Mouse (Mus musculus): ENCODE results near the gene Gm45618.
A peak's percentile ranks its signal among the peaks of the same experiment; 100 is the strongest.

Gm45618 gene

GRCm38 (mm10) chr7:142093696-142094240 is 26.8 kb downstream of the Gm45618 start:
- no peak for DNase-seq

DNA sequence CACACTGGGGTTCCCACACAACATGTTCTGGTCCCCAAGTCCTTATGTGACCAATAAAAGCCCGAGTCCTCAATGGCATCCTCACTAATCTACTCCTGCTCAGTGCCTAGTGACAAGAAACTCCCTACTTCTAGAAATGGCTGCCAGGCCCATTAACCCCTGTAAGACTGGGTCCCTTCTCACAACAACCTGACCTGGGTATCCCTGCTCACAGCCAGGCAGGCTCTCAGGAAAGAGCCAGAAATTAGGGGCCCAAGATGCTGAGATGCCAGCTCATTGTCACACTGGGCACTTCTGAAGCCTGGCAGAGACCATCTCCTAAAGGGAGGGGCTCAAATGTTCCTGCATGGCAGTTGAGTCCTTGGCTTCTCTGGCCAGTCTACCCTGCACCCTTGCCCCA is 27.5 kb downstream of the Gm45618 start:
- no peak for DNase-seq

GRCm38 (mm10) chr7:142091848-142092247 is 28.7 kb downstream of the Gm45618 start:
- no peak for DNase-seq

GRCm38 (mm10) chr7:142089648-142090447 is 30.7 kb downstream of the Gm45618 start:
- DNase-seq = no peak

DNA sequence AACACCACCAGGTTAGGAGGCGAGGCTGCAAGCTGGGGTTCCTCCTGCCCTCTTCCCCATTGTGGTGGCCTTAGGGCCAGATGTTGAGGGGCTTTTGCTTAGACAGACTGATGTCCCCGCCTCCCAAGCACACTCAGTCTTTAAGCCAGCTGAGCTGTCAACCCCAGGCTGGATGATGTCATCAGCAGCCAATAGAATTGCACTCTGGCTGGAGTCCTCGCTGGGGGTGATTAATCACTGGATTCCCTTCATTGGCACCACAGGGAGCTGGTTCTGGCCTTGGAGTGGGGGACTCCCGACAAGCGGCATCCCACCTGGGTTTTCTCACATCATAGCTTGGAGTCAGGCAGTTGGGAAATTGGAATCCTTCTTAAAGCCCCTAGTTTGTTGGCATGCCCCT is 31.6 kb downstream of the Gm45618 start:
- DNase-seq = no peak

GRCm38 (mm10) chr7:142087069-142087652 is 33.4 kb downstream of the Gm45618 start:
- no peak for DNase-seq

DNA sequence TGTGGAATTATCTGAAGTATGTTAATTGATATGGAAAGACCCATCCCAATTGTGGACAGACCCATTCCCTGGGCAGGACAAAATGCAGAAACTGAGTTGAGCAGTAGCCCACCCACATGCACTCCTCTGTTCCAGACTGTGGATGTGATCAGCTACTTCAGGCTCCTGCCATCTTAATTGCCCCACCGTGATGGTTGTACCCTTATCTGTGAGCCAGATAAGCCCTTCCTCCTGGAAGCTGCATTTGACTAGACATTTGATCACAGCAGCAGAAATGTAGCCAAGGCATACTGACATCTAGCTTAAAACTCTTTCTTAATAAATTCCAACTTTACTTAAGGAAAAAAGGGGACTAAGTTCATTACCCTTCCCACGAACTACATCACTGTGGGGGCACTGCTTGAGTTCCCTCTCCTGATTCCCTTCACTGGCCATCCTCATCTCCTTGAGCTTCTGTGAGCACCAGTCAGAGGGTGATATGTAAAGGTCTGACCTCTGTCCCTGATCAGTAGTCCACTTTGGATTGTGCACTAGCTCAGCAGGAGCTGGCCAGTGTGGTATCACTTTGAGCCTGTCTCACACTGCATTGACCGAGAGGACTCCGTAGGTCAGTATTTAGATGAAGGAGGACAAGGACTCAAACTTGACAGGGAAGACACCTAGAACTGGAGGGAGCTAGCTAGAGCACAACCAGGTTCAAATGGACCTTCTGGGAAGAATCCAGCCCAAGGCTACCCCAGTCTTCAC is 34.2 kb downstream of the Gm45618 start:
- no peak for DNase-seq

DNA sequence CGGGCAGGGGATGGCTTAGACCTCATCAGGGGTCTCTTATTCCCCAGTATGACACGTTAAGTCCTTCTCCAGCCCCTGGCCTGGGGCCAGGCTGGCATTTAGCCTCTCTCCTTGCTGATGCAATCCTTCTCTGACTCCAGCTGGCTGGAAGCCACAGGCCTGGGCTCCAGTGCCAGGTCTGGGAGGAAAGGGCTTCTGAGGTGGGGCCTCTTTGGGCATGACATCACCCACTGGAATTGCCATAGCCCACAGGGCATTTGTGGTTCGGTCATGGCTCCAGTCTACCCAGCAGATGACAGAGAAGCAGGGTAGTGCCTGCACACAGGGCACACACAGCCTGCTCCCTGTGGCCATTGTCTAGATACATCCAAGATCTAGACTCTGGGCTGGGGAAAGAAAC is 35.7 kb downstream of the Gm45618 start:
- DNase-seq = no peak

GRCm38 (mm10) chr7:142084395-142084794 is 36.1 kb downstream of the Gm45618 start:
- no peak for DNase-seq

DNA sequence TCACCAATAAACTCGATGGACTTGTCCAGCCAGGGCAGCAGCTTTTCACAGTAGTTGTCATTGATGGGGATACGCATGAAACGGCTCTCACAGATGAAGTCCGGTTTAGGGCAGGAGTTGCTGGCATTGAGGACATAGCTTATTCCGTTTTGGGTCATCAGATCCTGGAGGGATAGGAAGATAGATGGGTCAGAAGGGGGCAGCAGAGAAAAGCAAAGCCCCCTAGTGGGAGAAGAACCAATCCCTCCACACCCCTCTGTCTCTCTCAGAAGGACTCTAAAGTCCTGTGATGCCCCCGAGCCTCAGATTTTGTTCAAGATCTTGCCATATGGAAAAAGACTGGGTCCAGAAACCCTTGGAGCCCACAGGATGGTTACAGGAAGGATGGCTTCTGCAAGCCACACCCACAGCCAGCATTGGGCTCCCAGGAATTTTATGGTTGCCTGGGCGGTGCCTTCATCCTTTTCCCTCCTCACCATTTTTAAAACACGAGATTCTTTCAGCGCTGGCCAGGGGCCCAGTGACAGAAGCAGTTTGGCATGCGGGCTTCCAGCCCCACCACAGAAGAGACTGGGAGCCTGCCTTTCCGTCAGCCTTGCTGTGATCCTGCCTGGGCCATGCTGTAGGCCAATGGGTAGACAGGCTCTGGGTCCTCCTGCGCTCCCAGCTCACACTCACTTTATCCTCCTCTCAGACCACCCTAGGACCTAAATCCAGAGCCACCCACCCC is 36.8 kb downstream of the Gm45618 start:
- DNase-seq = no peak

DNA sequence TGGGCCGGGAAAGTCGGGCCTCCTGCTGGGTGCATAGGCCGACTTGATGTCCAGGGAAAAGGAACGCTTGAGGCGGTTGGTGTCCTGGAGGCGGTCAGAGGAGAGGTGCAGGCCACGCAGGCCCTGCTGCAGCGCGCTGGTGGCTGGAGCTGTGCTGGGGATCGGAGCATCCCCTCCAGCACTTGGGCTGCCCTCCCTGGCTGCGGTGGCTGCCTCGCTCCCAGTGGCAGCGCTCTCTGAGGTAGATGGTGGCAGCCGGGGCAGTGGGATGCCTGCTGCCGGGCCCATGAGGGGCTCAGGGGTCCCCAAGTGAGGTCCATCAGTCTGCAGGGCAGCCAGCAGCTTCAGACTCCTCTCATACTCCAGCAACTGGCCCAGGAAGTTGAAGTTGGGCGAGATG is 37.9 kb downstream of the Gm45618 start:
- DNase-seq = no peak

DNA sequence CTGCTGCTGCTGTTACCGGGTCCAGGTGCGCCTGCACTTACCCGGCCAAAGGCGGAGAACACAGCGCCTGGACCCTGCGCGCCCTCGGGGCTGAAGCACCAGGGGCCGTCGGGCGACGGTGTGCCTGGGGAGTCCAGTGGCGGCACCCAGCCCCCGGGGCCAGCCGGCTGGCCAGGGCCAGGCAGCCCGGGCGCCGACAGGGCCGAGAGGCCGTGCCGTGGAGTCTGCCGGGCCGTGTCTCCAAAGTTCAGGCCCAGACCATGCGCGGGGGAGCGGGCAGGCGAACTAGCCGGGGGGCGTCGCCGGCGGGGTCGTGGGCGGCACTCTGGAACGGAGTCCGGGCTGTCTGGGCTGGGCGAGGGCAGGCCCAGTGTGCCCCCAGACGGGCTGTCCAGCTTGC is 38.4 kb downstream of the Gm45618 start:
- DNase-seq = no peak

DNA sequence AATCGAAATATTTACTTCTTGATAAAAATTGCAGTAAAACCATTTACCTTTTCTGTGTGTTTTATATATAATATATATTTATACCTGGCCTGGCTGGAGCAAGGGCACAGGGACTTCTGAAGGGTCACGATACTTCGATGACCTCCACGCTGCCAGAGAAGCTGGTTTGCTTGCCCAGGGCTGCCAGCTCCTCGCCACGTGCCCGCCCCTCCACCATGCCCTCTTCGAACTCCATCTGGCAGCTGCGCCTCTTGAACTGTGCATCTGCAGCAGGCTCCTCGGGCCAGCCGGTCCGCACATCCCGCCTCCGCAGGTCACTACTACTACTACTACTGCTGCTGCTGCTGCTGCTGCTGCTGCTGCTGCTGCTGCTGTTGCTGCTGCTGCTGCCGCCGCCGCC is 38.8 kb downstream of the Gm45618 start:
- DNase-seq = no peak

GRCm38 (mm10) chr7:142080876-142081275 is 39.7 kb downstream of the Gm45618 start:
- DNase-seq = no peak

GRCm38 (mm10) chr7:142079365-142079764 is 41.2 kb downstream of the Gm45618 start:
- DNase-seq = no peak

DNA sequence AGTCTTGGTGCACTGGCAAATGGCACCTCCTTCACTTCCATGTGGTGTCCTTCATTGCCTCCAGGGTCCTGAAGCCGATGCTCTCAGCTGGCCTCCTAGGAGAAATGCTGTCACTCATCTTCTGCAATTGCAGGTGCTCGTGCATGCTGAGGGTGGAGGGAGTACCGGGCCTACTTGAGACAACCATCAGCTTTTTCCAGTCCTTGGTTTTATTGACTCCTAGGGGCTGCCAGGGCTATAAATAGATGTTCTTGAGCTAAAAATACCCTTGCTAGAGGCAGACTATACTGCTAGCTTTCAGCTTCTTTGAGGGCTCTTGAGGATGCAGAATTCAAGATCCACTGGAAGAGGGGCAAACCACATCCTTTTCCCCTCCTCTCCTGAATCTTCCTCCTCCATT is 43.4 kb downstream of the Gm45618 start:
- DNase-seq = no peak

DNA sequence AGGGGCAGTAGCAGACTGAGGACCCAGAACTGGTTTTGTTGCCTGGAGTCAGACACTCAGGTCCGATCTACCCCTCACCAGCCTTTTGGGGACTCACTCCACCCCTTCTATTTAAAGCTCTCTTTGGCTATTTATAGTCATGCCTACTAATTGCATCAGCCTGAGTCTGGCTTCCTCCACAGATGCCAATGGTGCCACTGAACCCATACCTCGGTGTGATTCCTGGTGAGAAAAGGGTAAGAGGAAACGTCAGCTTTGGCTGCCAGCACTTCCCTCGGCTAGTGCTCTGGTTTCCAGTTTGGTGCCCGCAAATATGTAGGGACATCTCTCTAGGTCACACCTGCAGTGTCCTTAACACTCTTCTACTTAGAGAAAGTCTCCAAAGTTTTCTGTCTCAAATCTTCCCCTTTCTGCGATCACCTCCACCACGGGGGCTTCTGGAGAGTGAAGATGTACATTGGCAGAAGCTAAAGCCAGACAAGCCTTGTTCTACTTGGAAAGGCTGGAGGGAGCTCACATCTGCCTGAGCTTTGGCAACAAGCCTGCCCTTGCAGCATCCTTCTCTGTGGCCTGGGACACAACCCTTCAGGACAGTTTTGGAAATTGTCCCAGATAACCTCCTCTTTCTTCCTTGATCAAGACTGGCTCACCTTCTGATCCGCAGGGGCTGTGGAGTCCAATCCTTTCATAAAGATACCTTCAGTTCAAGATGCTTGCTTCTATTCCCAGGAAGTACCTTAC is 46.2 kb downstream of the Gm45618 start:
- no peak for DNase-seq

DNA sequence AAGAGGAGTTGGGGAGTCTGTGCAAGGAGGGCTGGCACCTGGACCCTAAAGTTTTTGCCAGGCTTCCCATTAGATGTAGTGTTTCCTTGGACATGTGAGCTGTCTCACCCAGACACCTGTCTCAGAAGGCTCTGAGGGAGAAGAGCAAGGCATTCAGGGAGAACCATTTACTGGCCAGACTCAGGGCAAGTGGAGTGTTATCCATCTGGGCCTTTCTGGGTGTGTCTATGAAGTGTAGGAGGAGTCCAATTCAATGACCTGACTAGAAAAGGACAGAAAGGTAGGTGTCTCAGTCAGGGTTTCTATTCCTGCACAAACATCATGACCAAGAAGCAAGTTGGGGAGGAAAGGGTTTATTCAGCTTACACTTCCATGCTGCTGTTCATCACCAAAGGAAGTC is 48.8 kb downstream of the Gm45618 start:
- no peak for DNase-seq

- no peak for DNase-seq
These were observed 49.3 kb downstream of the Gm45618 start for GRCm38 (mm10) chr7:142071212-142071578.

- peak; percentile 25 to 71 for DNase-seq
These were observed 49.9 kb downstream of the Gm45618 start for GRCm38 (mm10) chr7:142070458-142071211.

Data from spleen, adult 18-20 months (tissue).